Mouse (Mus musculus) CH12.LX (cell line): ENCODE measurements around the gene Tmem151b.

Experiments
- CHD2 ChIP-seq: IDR thresholded peaks from 2 replicates; pipeline ENCODE4 v1.6.1; 2011; ENCODE audit warnings: low read length, improper control_type of control experiment
- CTCF ChIP-seq, 2 experiments: IDR thresholded peaks in 1 of 2; conservative IDR thresholded peaks in 1 of 2; 2 replicates each; pipeline ENCODE4 v1.5.1; 2011 to 2012; ENCODE audit warnings: low read depth in 2 of 2, low read length in 2 of 2, improper control_type of control experiment in 1 of 2, inconsistent platforms in 1 of 2, mild to moderate bottlenecking in 1 of 2, moderate library complexity in 1 of 2
- E2F4 ChIP-seq: IDR thresholded peaks from 2 replicates; pipeline ENCODE4 v1.6.1; 2011; ENCODE audit warnings: low read depth, low read length, improper control_type of control experiment; ENCODE audit not compliant: insufficient replicate concordance
- ELF1 ChIP-seq: IDR thresholded peaks from 2 replicates; pipeline ENCODE4 v1.6.1; 2014; ENCODE audit warnings: low read depth, mild to moderate bottlenecking, inconsistent platforms, low read length, improper control_type of control experiment
- EP300 ChIP-seq: IDR thresholded peaks from 2 replicates; pipeline ENCODE4 v1.6.1; 2011; ENCODE audit warnings: low read length, improper control_type of control experiment
- GABPA ChIP-seq: IDR thresholded peaks from 2 replicates; pipeline ENCODE4 v1.6.1; 2012; ENCODE audit warnings: low read depth, low read length, improper control_type of control experiment, inconsistent platforms; ENCODE audit not compliant: insufficient replicate concordance
- JUND ChIP-seq: conservative IDR thresholded peaks from 2 replicates; pipeline ENCODE4 v1.6.1; 2011; ENCODE audit warnings: low read depth, low read length, improper control_type of control experiment
- NRF1 ChIP-seq: IDR thresholded peaks from 2 replicates; pipeline ENCODE4 v1.6.1; 2014; ENCODE audit warnings: low read depth, mild to moderate bottlenecking, inconsistent platforms, low read length, improper control_type of control experiment, moderate library complexity
- PAX5 ChIP-seq: IDR thresholded peaks from 2 replicates; pipeline ENCODE4 v1.6.1; 2012; ENCODE audit warnings: low read length, inconsistent platforms, mixed read lengths
- POLR2A ChIP-seq: IDR thresholded peaks from 2 replicates; pipeline ENCODE4 v1.6.1; 2011; ENCODE audit warnings: low read depth, mild to moderate bottlenecking, improper control_type of control experiment, low read length
- TCF12 ChIP-seq: IDR thresholded peaks from 2 replicates; pipeline ENCODE4 v1.6.1; 2014; ENCODE audit warnings: low read depth, mild to moderate bottlenecking, inconsistent platforms, low read length, improper control_type of control experiment
- ZC3H11A ChIP-seq: IDR thresholded peaks from 2 replicates; pipeline ENCODE4 v1.6.1; 2012; ENCODE audit warnings: low read depth, mild to moderate bottlenecking, inconsistent platforms, low read length, improper control_type of control experiment
- ZMIZ1 ChIP-seq: IDR thresholded peaks from 2 replicates; pipeline ENCODE4 v1.6.1; 2012; ENCODE audit warnings: low read depth, mild to moderate bottlenecking, inconsistent platforms, low read length, improper control_type of control experiment
- ZNF384 ChIP-seq: IDR thresholded peaks from 2 replicates; pipeline ENCODE4 v1.6.1; 2012; ENCODE audit warnings: low read depth, low read length, improper control_type of control experiment, inconsistent platforms

DNA sequence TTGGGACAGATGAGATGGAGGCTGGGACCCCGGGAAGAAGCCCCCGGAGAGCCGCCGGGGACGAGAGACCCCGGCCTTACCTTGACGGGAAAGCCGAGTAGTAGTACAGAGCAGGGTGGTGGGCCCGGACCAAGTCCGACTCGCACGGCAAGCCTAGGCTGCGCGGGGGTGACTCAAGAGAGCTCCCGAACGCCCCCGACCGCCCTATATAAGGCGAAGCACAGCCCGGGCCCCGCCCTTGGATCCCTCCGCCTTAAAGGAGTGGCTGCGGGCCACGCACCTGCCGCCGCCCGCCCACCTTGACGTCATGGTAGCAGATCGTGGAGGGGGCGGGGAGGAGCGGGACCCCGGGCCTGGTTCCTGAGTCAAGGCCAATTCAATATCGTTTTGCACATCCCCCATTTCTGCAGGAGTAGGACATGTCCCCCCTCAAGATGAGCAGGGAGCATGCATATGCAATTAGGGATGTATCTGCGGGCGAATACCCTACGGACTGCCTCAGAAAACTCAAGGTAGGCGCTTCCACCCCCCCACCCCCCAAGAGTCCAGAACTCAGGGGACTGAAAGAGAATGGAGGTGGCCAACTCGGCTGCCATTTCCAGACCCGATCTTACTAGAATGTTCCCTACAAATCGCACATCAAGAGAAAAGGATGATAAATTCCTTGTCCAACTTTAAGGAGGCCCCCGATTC, 23.8 kb upstream of the Tmem151b start, which contains the start of gene Hsp90ab1:
- TF ChIP-seq GABPA (no peak), ZMIZ1 (peak; percentile 99), CTCF (conservative IDR thresholded peaks at IDR 0.05 in 1 of 2, IDR thresholded peaks at IDR 0.05 in 1 of 2; ENCODE audit: low read depth in 2 of 2, low read length in 2 of 2) (no peak), POLR2A (peak; percentile 99), PAX5 (no peak), TCF12 (peak; percentile 98), ZNF384 (peak; percentile 61; the same call in 1 of the 2 replicates), E2F4 (no peak), ELF1 (peak; percentile 52; the same call in 1 of the 2 replicates), NRF1 (peak; percentile 53), CHD2 (peak; percentile 93), EP300 (peak; percentile 2; the same call in 1 of the 2 replicates), ZC3H11A (no peak), JUND (no peak)
